Mouse (Mus musculus): ENCODE data around the gene Tuba1c. TPM values are rescaled to one million over a fixed set of nuclear protein-coding genes. Genes with fewer than 3 reads are reported as not detected.
"Not testable (repeated sequence)": the region's sequence is repeated elsewhere in the genome, so short reads cannot be mapped to it uniquely, and the experiment has no call there.

Tuba1c gene
- total RNA-seq, 2 experiments from 2014 or later: 42.2 to 57.4 TPM

DNA sequence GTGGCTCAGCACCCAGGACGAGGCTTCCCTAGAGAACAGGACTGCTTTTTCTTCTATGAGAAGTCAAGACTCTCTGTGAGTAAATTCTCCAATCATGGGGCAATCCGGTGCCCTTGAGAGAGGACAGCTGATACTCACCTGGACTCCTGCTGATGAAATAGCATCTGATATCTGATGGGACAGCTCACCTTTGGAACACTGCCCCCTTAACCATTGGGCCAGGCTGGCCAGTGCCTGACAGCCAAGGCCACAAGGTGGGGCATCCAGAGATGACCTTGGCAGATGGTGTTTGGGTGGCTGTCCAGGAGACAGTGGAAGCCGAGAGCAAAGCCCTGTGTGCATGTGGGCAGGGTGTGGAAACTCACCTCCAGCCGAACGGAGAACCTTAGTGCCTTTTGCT lies 12.6 kb downstream of the Tuba1c start:
- DNase-seq: no peak
- intact Hi-C loops (cut with DNase I): no loop called here

DNA sequence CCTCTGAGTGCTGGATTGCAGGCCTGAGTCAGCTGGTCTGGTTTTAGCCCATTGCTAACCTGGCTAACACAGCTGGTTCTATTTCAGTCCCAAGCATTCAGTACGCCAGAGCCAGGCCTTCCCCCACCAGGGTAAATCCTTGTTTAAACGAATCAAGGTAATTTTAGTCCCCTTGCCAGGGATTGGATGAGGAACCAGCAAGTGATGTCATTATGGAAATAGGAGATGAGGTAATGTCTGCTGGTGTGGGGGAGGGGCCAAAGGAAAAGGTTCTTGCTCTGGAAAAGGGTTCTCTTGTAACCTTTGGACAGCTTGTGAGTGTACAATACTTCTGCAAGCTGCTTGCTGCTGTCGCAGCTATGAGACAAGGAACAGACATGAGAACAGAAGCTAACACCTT lies 15.2 kb downstream of the Tuba1c start:
- intact Hi-C loops (cut with DNase I): no loop called here
- peak in 1 of 2 experiments; percentile 32 for DNase-seq

DNA sequence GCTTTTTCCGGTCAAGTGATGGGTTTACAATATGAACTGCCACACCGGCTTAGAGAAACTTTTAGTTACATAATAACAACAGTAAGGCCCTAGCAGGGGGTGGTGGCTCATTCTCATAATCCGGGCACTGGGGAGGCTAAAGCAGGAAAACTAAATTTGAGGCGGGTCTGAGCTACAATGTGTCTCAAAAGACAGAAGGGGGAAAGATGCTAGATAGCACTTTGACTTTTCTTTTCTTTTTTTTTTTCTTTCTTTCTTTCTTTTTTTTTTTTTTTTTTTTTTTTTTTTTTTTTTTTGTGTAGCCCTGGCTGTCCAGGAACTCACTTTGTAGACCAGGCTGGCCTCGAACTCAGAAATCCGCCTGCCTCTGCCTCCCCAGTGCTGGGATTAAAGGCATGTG lies 16.0 kb downstream of the Tuba1c start:
- intact Hi-C loops (cut with DNase I); DNase-seq: not testable (repeated sequence)

DNA sequence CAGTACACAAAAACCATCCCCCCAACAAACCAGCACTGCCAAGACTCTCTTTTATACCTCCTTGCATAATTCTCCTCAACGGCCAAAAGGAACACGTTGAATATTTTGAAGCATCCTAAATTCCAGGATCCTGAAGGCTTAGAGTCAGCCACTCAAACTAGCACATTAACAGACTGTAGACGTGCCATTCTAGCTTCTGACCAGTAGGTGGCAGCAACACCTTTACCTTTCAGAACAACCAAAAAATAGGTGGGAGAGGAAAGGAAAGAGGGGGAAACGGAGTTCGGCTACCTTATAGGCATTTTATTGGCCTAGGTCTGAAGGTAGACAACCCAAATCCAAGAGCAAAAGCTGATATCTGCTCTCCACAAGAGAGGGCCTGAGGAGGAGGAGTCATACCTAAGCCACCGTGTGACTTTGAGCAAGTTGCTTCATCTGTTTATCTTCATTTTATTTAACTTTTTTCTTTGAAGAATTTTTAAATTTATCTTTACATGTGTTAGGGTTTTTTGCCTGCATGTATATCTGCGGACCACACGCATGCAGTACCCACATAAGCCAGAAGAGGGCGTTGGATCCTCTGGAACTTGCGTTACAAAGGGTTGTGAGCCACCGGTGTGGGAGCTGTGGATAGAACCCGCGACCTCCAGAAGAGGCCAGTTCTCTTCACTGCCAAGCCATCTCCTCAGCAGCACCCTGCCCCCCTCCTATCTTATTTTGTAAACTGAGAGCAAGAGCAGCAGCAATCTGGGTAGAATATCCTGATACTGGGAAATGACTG lies 20.0 kb downstream of the Tuba1c start:
- DNase-seq: peak in 1 of 2 experiments; percentile 51
- intact Hi-C loops (cut with DNase I): loop anchor here (5.0 kb wide), 2 partner anchors 38 to 148 kb away; partner anchors contain the start of gene C1ql4

DNA sequence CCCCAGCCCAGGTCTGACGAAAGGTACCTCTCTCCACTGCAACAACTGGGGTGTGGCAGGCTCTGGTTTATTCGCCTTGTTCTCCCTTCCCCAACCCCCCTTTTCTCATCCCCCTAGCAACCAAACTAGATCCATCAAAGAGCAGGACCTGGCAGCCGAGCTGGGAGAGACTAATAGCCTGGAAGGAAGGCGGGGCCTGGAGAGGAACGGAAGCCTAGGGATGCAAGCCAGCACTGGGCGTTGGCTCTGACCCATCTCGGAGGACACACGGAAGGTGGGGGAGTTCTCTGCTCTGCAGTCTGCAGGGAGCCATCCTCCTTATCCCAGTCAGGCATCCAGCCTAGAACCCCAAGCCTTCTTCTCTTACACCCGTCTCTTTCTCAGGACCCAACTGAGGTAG lies 23.7 kb downstream of the Tuba1c start:
- peak in 1 of 2 experiments; percentile 51 for DNase-seq
- intact Hi-C loops (cut with DNase I): loop anchor here (5.0 kb wide), 2 partner anchors 34 to 144 kb away; partner anchors contain the start of gene C1ql4

DNA sequence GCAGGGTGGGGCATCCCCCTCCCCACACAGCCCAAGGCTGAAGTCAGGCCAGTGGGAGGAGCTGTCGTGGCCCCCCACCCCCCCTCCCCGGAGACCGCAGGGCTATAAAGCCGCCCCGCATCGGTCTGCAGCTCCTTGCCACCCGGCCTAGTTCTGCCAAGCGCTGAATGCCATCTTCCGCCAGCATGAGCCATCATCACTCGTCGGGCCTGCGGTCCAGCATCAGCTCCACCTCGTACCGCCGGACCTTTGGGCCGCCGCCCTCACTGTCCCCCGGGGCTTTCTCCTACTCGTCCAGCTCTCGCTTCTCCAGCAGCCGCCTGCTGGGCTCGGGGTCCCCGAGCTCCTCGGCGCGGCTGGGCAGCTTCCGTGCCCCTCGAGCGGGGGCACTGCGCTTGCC lies 25.3 kb downstream of the Tuba1c start, which contains the start of gene Prph:
Gene Prph (plus strand): TSS at position 135 of the 400 bp plus-strand sequence.
- intact Hi-C loops (cut with DNase I): no loop called here

DNA sequence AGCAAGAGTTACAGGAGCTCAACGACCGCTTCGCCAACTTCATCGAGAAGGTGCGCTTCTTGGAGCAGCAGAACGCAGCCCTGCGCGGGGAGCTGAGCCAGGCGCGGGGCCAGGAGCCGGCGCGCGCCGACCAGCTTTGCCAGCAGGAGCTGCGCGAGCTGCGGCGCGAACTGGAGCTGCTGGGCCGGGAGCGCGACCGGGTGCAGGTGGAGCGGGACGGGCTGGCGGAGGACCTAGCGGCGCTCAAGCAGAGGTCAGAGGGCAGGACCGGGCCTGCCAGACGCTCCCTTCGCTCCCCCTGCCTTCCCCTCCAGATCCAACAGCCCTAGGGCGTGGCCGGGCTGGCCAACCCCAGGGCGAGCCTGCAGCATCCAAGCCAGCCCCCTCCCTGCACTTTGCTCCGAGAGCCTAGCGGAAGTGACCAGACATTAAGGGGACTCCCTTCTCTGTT lies 25.8 kb downstream of the Tuba1c start:
- intact Hi-C loops (cut with DNase I): no loop called here
- DNase-seq: peak; percentile 45 to 54

More for the DNA sequence above, 25.3 kb downstream of the Tuba1c start, which contains the start of gene Prph:
- no peak for DNase-seq

DNA sequence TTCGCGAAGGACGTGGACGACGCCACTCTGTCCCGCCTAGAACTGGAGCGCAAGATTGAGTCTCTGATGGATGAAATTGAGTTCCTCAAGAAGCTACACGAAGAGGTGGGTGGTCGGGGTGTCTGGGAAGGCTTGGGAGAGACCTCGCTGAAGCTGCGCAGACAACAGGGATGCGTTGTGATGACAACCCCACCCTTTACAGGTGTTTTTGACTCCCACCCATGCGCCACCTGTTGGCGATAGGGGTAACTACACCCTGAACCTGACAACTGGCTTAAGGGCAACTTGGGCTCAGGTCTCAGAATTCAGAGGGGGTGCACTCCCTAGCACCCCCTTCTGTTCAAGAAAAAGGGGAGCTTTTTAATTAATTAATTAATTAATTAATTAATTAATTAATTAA lies 26.6 kb downstream of the Tuba1c start:
- intact Hi-C loops (cut with DNase I): no loop called here
- peak in 1 of 2 experiments; percentile 46 for DNase-seq

DNA sequence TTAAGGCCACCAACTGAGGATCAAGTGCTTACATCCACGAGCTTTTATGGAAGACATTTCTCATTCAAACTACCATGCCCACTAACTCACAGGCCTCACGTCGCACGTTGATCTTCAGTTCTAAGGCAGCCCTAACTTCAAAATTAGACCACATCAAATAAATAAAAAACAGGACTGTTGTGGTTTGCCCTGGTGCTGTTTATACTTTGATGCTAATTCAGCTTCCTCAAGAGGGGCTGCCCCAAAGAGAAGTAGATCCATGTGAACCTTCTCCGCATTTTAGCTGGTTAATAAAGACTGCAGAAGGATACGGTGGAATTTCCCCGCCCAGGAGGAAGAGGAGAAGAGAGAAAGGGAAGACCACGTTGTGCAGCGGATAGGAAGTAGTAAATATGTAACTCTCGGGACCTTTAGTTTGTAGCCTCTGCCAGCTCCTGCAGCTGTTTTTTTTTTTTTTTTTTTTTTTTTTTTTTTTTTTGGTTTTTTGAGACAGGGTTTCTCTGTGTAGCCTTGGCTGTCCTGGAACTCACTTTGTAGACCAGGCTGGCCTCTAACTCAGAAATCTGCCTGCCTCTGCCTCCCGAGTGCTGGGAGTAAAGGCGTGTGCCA lies 36.0 kb downstream of the Tuba1c start:
- no peak for DNase-seq
- intact Hi-C loops (cut with DNase I): no loop called here

DNA sequence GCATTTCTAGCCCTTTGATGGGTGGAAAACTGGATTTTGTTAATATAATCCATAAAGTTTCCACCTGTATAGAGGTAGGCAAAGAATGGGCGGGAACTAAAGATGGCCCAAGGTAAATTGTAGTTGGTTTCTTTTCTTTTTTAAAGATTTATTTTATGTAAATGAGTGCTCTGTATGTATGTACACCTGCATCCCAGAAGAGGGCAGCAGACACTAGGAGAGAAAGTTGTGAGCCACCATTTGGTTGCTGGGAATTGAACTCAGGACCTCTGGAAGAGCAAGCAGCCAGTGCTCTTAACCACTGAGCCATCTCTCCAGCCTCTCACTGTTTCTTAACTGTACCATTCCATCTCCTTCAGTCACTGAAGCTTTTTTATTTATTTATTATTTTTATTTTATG lies 42.3 kb downstream of the Tuba1c start:
- DNase-seq: no peak
- intact Hi-C loops (cut with DNase I): no loop called here

DNA sequence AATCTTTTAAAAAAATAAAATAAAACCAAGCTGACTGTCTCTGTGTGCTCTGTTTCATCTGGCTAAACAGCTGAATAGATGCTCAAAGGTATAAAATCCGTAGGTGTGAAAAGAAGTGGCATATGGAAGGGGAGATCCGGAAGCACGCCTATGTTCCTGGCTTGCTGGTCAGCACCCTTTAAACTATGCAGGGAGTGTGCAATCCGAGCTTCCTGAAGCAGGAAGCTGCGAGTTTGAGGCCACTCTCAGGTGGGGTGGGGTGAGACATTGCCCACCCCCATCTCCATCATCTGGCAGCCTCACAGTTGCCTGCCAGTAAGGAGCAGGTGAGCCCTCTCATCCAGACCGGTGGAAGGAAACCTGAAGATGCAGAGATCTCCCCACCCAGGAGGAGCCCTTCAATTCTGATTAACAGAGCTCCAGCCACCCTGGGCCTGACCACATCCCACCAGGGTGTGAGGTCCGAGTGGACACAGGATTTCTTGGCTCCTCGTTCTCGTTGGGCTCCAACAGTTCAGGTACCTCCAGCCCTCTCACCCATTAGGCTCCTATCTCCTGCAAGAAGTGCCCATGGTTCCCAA lies 44.4 kb downstream of the Tuba1c start, which contains the start of gene Troap:
Gene Troap (plus strand): TSS at position 557 of the 581 bp plus-strand sequence.
- intact Hi-C loops (cut with DNase I): no loop called here
- DNase-seq: no peak

DNA sequence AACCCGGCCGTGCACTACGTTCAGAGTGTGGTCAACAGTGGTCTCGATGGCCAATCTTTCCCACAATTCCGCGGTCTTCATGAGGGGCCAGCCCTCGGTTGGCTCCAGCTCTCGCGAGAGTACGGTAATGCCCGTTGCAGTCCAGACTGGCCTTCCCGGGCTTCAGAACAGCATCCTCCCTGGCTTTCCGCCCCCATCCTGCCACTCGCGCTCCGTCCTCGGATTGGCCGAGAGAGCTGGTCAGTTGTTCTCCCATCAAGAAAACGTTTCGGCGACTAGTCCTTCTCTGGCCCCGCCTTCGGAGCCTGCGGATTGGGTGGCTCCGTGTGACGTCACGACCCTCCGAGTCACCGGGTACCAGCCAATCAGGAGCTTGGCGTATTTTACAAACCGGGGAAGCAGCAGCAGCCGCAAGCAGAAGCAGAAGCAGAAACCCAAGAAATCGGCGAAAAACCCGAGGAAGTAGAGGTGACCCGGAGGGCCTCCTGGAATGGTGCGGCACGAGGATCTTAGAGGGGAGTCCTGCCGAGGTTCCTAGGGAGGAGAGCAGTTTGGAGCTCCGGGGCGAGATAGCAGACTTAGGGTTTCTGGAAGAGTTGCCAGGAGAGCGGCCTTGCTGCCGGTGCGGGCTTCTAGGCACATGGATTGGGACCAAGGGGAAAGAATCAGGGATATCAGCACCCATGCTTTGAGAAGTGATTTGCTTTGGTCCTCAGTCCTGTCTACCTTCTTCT lies 45.1 kb downstream of the Tuba1c start:
- peak; percentile 97 for DNase-seq
- intact Hi-C loops (cut with DNase I): no loop called here

DNA sequence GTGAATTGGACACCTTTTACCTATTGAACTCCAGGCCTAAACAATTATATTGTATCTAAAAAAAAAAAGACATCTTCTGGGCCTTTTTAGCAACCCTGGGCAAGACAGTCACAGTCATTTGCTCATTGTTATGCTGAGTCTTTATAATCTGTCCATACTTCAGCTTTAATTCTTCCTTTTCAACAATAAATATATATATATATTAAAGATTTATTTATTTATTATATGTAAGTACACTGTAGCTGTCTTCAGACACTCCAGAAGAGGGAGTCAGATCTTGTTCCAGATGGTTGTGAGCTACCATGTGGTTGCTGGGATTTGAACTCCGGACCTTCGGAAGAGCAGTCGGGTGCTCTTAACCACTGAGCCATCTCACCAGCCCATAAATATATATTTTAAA lies 46.3 kb downstream of the Tuba1c start:
- intact Hi-C loops (cut with DNase I); DNase-seq: not testable (repeated sequence)

DNA sequence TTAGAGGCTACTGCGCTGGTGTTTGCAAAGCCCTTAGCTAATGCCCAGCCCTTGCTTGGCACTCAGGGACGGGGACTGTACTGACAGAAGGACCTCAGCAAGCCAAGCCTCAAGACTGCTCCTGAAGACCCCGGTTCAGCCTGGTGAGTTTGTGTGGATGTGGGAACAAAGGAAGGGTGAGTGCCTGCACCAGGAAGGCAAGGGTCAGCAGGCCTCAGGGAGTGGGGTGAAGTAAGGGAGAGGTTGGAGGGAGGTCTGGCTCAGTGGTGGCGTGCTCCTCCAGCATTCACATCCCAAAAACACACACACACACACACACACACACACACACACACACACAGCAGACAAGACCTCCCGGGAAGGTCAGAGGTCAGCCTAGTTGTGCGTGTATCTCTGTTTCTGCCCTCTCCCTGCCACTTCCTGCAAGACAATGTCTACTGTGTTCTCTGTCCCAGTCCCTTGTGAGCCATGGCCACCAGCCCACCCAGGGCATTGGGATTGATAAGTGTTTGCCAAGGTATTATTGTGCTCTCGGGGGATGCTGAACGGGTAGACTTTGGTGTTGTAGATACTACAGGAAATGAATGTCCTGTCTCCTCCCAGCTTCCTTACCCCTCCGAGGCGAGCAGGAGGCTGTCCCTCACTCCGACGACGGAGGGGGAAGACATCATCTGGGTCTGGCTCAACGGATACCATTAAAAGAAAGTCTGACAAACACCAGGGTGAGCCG lies 48.7 kb downstream of the Tuba1c start:
- intact Hi-C loops (cut with DNase I): no loop called here
- DNase-seq: no peak

DNA sequence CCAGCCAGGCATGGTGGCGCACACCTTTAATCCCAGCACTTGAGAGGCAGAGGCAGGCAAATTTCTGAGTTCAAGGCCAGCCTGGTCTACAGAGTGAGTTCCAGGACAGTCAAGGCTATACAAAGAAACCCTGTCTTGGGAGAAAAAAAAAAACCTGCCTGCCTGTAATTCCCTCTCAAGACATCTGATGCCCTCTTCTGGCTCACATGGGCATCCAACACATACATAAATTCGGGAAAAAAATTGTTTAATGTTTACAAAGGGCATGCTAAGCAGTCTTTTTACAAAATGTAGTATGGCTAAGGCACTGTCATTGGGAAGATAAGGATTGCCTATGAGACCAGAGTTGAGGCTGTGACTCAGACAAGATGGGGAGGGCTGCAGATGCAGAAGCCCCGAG lies 50.1 kb downstream of the Tuba1c start:
- intact Hi-C loops (cut with DNase I): loop anchor here (5.0 kb wide), 2 partner anchors 117 to 187 kb away; no protein-coding TSS in a partner anchor
- DNase-seq: no peak

DNA sequence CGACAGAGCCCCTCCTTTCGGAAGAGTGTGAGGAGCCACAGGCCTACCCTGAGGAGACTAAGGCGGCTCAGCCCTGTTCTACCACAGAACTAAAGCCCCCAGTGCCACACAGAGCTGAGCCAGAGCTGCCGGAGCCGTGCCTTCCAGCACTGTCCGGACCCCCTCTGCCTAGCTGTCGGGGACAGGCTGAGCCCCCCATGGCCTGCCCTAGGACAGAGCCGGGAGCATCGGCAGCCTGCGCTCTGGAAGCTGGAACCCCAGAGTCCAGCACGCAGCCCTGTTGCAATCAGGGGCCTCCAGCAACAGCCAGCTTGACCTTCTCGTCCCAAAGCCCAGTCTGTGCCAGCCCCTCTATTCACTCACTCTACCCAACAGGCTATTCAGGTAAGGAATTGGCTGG lies 52.6 kb downstream of the Tuba1c start:
- intact Hi-C loops (cut with DNase I): loop anchor here (5.0 kb wide), 2 partner anchors 115 to 185 kb away; no protein-coding TSS in a partner anchor

DNA sequence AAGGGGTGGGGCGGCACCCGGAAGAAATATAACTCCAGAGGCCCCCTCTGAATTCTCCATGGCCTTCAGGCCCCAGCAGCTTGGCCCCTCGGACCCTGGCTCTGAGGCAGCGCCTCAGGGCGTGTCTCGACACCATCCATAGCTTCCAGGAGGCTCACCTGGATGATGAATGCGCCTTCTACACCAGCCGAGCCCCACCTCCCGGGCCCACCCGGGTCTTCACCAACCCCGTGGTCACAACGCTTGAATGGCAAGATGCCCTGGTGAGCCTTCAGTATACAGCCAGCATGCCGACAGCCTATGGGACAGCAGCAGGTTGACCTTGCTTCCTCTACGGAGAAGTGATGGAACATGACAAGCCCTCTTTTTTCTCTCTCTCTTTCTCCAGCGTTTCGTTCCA lies 53.1 kb downstream of the Tuba1c start:
- no peak for DNase-seq
- intact Hi-C loops (cut with DNase I): loop anchor here (5.0 kb wide), 2 partner anchors 114 to 184 kb away; no protein-coding TSS in a partner anchor

More for the DNA sequence above, 52.6 kb downstream of the Tuba1c start:
- no peak for DNase-seq

DNA sequence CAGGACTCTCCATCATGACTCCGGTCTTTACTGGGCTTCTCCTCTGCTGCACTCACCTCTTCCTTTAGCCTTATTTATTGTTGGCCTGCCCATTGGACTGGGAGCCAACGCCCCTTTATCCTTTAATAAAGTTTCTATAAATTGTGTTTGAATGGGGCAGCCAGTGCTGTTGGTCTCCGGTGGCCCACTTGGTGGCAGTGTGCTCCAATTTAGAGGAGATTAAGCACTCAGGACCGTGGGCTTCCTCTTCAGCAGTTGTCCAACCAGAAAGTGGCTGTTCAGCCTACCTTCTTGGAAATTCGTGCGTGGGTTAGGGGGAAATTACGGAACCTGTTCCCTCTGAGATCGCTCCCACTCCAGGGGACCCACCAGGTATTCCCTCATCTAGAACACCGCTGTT lies 53.6 kb downstream of the Tuba1c start:
- intact Hi-C loops (cut with DNase I): loop anchor here (5.0 kb wide), 2 partner anchors 114 to 184 kb away; no protein-coding TSS in a partner anchor
- peak; percentile 63 to 69 for DNase-seq

DNA sequence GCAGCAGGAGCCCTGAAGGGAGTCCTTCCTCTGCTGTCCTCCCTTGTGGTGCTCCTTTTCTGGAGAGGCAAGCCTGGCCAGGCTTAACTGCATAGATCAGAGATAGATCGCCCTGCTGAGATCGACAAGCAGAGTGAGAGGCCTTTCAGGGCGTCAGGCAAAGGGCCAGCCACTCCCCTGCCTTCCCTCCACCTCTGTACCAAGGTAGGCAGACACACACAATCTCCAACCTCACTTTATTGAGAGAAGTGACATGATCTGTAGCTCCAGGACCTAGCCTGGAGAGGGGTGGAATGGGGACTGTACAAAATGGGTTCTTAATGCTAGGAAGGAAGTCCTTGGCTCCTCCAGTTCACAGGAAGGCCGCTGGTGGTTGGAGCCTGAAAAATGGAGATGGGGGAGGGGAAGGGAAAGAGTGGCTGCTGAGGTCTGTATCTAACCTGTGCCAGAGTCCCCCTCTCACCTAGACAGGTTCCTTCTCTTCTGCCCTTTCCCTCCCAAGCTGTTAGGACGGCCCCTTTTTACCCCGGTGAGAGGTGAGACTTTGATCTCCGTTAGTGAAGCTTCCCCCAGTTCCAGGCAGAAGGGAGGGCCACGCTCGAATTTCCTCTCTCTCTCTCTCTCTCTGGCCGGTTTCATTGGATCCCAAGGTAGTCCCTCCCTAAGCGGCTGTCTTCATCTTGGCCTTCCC lies 54.3 kb downstream of the Tuba1c start:
- intact Hi-C loops (cut with DNase I): loop anchor here (5.0 kb wide), 2 partner anchors 113 to 183 kb away; no protein-coding TSS in a partner anchor
- no peak for DNase-seq

Data from heart, postnatal 14 days (tissue).